Mouse (Mus musculus) urinary bladder, postnatal 10 days (tissue): Measurements from ENCODE around the gene Plxnb2.

ENCODE experiments used
- DNase-seq: peaks from one replicate; pipeline ENCODE4 v3.0.0; 2022; ENCODE audit warnings: low spot score

The Plxnb2 gene

DNA sequence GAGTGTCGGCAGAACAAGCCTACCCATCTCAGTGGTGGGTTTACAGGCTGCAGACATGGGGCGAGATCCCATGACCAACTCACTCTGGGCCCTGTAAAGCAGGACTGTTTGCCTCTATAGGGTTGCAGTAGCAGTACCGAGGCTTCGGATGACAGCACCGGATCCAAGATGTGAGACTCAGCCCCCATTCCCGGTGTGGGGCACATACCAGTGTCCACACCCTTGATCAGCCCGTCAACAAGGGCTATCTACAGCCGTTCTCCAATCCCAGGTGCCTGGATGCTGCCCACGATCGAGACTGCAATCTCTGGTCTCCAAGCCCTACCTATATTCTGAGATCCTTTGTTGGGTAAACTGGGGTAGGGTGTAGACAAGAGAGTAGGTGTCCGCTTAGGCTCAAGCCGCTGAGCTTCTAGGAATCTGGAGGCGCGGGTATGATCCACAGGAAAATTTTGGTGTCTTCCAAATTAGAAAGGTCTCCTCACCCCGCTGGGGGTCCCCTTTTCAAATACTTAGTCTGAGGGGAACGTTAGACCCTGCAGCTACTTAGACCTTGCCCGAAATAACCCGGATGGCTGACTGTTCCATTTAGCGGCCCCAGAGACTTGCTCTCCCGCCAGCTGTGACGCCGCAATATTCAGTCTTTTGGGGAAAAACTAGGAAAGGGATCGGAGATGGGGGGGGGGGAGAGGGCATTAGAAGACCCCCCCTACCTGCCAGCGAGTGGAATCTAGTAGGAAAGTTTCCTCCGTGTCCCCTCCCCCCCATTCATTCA is 31.9 kb downstream of the Plxnb2 start:
- no peak for DNase-seq

DNA sequence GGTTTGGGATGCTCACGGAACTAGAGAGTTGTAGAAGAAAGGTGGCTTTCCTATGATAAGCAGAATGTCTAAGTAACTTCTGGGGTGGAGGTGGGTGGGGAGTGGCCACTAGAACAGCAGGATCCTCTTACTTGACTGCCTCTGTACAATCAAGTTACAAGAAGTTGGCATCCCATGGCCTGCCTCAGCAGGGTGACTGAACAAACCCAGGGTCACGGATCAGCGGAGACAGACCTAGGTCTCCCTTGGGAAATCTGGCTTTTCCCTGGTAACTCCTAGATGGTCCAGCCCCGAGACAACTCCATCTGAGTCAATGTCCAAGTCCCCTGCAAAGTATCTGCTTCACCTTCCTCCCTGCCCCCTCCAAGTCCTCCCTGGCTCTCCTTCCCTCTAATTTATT is 32.7 kb downstream of the Plxnb2 start:
- DNase-seq, result no peak

GRCm38 (mm10) chr15:89147456-89147855 is 33.1 kb downstream of the Plxnb2 start:
- no peak for DNase-seq

GRCm38 (mm10) chr15:89147024-89147423 is 33.6 kb downstream of the Plxnb2 start:
- DNase-seq, result no peak

DNA sequence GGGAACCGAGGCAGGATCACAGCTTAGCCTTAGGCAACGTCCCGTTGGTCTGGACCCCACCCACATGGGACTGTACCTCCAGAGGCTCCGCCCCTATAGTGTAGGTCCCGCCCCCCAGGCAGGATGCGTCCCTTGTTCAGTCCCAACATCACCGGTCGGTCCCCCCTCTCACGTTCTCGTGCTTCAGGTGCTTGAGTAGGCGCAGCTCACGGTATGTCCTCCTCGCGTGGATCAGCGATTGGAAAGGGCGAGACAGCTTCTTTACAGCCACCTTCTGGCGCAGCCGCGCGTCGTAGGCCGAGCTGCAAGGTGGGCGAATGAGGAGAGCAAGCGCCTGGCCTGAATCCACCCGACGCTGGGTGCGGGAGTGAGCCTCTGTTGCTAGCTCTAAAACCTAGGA is 34.1 kb downstream of the Plxnb2 start:
- no peak for DNase-seq

GRCm38 (mm10) chr15:89145813-89146350 is 34.7 kb downstream of the Plxnb2 start:
- no peak for DNase-seq

DNA sequence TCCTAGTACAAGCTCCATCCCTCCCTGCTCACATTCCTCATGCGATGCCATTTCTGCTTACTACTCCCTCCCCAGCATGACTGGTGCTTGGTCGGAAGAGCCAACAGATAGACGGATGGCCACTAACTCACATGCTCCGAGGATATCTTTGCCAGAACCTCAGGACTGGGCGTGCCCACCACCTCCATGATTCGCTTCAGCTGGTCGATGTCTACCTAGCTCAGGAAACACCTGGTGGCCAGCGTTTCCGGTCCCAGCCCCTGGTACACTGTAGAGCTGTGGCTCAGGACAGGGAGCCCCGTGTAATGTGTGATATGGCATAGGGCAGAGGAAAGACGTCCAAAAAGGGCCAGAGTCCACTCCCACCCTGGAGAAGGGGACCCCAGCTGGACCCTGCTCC is 35.6 kb downstream of the Plxnb2 start:
- DNase-seq, result no peak

- DNase-seq, result no peak
These were observed 37.5 kb downstream of the Plxnb2 start for GRCm38 (mm10) chr15:89143134-89143533.

DNA sequence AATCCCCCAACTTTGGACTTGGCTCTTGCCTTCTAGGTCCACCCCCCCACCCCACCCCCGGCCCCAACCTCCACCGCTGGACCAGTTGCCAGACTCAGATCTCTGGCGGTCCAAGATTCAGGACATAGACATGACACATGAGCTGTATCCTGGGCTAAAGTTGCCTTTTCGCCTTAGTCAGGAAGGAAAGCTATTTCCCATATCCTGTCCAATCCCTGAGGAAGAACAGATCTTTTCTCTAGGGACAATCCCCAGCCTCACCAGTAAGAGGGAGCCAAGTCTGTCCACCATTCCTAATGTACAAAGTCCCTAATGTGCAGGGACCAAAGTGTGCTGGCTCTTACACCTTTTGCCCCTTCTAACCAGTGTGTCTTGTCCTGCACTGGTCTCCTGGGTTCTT is 38.7 kb downstream of the Plxnb2 start:
- DNase-seq, result no peak

GRCm38 (mm10) chr15:89141443-89141842 is 39.1 kb downstream of the Plxnb2 start:
- no peak for DNase-seq

GRCm38 (mm10) chr15:89140659-89141252 is 39.8 kb downstream of the Plxnb2 start, which contains the start of gene Mapk12:
Mapk12 (minus strand) TSS chr15:89140703.
- DNase-seq, result no peak

DNA sequence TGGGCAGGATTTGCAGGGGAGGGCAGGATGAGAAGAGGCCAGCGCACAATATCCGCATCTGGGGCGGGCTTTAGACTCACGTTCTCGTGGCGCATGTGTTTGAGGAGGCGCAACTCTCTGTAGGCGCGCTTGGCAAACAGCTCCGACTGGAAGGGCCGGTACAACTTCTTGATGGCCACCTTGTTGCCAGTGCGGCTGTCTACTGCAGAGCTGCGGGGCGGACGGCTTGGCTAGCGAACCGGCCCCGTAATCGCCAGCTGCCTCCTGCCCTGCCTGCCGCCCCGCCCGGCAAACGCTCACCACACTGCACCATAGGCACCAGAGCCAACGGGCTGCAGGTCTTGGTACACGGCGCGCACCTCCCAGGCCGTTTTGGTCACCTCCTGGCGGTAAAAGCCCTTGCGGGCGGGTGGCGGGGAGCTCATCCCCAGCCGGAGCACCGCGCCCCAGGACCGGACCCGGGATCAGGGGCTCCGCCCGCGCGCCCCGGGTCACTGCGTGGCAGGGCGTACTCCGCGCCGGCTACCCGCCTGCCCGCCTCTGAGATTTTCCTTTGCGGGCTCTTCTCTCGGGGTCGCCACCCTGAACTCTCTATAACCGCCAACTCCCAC is 40.4 kb downstream of the Plxnb2 start:
- no peak for DNase-seq

DNA sequence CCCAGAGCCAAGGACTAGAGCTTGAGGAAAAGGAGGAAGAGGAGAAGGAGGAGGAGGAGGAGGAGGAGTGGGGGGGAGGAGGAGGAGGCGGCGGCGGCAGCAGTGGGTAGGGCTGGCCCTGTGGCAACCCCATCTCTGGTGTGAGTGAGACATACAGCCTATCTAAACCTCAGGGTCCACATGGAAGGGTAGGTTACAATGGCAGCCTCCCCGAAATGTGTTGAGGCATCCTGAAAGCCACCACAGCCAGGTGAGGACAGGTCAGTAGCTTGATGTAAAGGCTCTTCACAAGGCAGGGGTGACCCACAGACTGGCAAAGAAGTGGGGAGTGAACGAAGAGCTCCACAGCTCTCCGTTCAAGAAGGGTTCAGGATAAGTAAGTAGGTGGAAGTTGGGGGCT is 42.1 kb downstream of the Plxnb2 start:
- no peak for DNase-seq

DNA sequence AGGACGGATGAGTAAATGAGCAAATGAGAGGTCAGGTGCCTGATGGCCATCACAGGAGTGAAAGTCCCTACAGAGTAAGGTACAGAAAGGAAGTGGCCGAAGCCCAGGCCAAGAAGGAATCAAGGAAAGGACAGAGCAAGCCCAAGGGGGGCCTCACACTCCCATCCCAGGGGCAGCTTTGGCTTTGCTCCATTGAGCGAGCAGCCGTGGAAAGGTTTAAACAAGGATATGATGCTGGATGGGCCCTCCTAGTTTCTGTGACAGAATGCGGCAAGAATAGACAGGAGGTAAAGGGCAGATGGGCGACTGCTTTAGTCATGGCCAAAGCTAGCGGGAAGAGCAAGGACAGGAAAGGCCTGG is 42.6 kb downstream of the Plxnb2 start:
- DNase-seq, result no peak

DNA sequence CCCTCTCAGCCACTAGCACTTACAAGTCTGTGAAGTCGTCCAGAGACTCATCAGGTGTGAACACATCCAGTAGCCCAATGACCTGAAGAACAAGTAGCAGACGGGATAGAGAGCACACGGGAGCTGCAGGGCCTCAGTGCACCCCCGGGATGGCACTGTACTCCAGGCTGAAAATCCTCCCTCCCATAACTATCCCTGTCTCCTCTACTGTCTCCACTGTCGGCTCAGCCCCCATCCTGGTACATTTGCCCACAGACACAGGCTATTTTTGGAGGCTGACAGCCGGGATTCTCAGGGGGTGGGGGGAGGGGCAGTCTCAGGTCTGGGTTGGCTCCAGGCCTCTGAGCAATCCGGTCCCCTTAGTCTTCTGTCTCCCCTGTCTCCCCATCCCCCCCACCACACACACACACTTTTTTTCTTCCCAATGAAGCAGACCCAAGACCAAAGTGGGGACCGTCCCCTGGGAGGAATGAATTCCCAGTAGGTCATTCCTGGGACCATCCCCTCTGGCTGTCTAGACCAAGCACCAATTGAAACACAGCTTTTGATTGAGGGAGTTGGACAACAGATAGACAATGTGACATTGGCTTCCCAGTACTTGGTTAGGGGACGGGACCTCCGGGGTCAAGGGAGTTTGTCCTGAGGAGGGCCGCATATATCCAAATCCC is 43.1 kb downstream of the Plxnb2 start:
- DNase-seq, result no peak

DNA sequence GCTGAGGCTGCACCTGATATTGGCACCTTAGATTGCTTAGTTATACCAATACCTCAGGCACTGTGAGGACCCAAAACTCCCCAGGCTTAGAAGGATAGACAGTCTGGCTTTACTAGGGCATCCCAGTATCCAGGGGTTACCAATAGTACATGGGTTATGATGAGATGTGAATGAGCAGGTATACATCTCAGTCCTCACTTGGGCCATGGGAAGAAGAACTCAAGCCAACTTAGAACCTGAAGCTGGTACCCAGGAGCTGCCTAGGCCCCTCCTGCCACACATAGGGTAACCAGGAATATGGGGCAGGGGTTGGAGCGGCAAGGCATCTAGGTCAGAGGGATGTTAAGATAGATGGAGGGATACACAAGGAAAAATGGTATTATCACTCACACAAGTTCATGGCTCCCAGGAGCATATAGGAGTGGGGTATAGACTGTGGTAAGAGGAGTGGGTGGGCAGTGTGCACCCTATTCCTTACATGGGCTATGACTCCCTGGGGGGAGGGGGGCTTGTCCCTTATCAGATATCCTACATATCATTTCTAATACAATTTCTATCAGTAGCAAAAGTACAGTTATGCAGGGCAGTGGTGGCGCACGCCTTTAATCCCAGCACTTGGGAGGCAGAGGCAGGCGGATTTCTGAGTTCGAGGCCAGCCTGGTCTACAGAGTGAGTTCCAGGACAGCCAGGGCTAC is 44.0 kb downstream of the Plxnb2 start:
- DNase-seq, result no peak

GRCm38 (mm10) chr15:89131316-89131715 is 49.3 kb downstream of the Plxnb2 start:
- no peak for DNase-seq

DNA sequence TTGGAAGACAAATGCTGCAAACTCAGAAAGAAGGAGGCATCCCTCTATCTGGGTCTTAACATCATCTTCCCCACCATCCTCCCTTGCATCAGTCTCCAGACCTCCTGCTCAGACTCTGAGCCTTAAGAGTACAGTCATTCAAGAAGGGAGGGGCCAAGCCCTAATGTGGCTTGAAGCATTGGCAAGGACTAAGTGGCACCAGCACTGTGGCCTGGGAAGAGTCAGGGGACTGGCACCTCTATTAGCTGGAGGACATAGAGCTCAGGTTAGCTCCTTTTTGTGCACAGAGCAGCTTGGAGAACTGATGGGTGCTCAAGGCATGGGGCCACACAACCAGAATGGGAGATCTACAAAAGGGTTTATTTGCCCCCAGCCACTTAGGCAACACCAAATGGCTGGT is 50.3 kb downstream of the Plxnb2 start:
- DNase-seq, result no peak

- no peak for DNase-seq
These were observed 51.9 kb downstream of the Plxnb2 start, which contains the start of gene Hdac10 for GRCm38 (mm10) chr15:89128382-89129350. Hdac10 (minus strand) TSS chr15:89128700.

DNA sequence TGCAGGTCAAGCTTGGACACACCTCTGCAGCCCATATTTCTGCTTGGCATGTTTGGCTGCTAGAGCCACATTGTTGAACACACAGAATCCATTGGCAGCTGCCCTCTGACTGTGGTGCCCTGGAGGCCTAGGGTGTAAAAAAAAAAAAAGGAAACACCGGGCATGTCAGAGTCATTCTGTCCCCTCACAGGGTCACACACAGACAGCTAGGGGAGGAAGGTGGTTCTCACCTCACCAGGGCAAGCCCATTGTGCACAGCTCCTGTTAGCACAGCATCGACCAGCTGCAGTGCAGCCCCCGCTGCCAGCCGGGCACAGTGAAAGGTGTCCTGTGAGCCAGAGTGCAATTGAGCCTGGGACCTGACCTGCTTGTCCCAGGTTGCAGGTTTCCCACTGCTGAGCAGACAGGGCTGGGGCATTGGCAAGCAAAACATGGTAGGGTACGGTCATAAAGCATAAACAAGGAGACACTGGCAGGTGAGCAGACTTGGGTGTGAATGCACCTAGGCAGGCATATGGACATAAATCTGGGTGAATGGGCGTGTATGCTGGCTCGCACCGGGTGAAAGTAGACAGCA is 53.1 kb downstream of the Plxnb2 start:
- DNase-seq, result no peak
